Mouse (Mus musculus) hindbrain, postnatal 0 days (tissue): ENCODE measurements around the gene Clcnka. TPM values are rescaled to one million over a fixed set of nuclear protein-coding genes. Genes with fewer than 3 reads are reported as not detected.

Experiments
- ATAC-seq: fragments of 200-750 bp; cut with Nextera tagmentation; 2 replicates; pipeline ENCODE4 v1.8.0; 2017; ENCODE audit warnings: mild to moderate bottlenecking, moderate TSS enrichment, moderate library complexity
- DNase-seq: peaks from one replicate; pipeline ENCODE4 v3.0.0-alpha.2; 2015; ENCODE audit warnings: low spot score
- H3K27ac ChIP-seq: fragments of 300-500 bp; sonication (generic); 2 replicates; pipeline ENCODE4 v1.5.1; 2014; ENCODE audit warnings: mild to moderate bottlenecking
- H3K27me3 ChIP-seq: fragments of 300-500 bp; sonication (generic); 2 replicates; pipeline ENCODE4 v1.6.1; 2014; ENCODE audit warnings: low read length, mixed read lengths; ENCODE audit not compliant: insufficient read depth
- H3K36me3 ChIP-seq: fragments of 300-500 bp; sonication (generic); 2 replicates; pipeline ENCODE4 v1.6.1; 2014; ENCODE audit warnings: low read length, mixed read lengths; ENCODE audit not compliant: insufficient read depth
- H3K4me1 ChIP-seq: fragments of 300-500 bp; sonication (generic); 2 replicates; pipeline ENCODE4 v1.6.1; 2014; ENCODE audit warnings: antibody characterized with exemption, low read length, mixed read lengths; ENCODE audit not compliant: insufficient read depth
- H3K4me2 ChIP-seq: fragments of 300-500 bp; sonication (generic); 2 replicates; pipeline ENCODE4 v1.6.1; 2014; ENCODE audit warnings: low read depth, mild to moderate bottlenecking, low read length, moderate library complexity, mixed read lengths
- H3K4me3 ChIP-seq: fragments of 300-500 bp; sonication (generic); 2 replicates; pipeline ENCODE4 v1.5.1; 2014; ENCODE audit warnings: low read length
- H3K9ac ChIP-seq: fragments of 300-500 bp; sonication (generic); replicated peaks from 2 replicates; pipeline ENCODE4 v1.6.1; 2014; ENCODE audit warnings: mild to moderate bottlenecking, low read length, moderate library complexity, mixed read lengths
- H3K9me3 ChIP-seq: fragments of 300-500 bp; sonication (generic); 2 replicates; pipeline ENCODE4 v1.6.1; 2016; ENCODE audit warnings: low read length, mixed read lengths
- CTCF ChIP-seq: IDR thresholded peaks from 2 replicates; pipeline ENCODE4 v1.5.1; 2016; ENCODE audit warnings: antibody characterized with exemption, control low read depth, low read depth
- WGBS: fragments of 180-500 bp; shearing (Covaris S2); extraction: QIAGEN DNeasy Blood & Tissue Kit; methylation state at CpG from one replicate; pipeline ENCODE4 v1.1.7; 2014; 5-methylcytosine and 5-hydroxymethylcytosine counted together
- polyA plus RNA-seq: library from polyadenylated mRNA; unstranded; fragments of >200 nt; fragmentation: Nextera tagmentation; extraction: Ambion mirVana; gene quantifications from 2 replicates; pipeline ENCODE4 v1.2.1, GENCODE M21; 2015
- total RNA-seq: library from RNA; depleted of rRNA; stranded (reverse); fragments of >200 nt; gene quantifications from 2 replicates; pipeline ENCODE4 v1.2.3, GENCODE M21; 2014

Gene Clcnka
- total and polyA plus RNA-seq, 2 experiments from 2014 or later: 0.95 to 1.2 TPM

- no peak overlapping the region for H3K4me2 ChIP-seq
- no peaks in the 10 kb centered on the region for H3K4me1 ChIP-seq
- H3K9me3 ChIP-seq: no peaks in the 10 kb centered on the region
- H3K36me3 ChIP-seq: no peaks in the 10 kb centered on the region
- no peak for ATAC-seq
- H3K9ac ChIP-seq: no peak overlapping the region
- no peak for TF ChIP-seq CTCF
- no peak overlapping the region for H3K4me3 ChIP-seq
- no peak overlapping the region for H3K27ac ChIP-seq
- 93% methylated on average over 3 of the region's 3 CpGs for WGBS
- DNase-seq: no peak
- H3K27me3 ChIP-seq: no peaks in the 10 kb centered on the region
These were observed 10.1 kb upstream of the Clcnka start for GRCm38 (mm10) chr4:141408577-141408976.

GRCm38 (mm10) chr4:141406516-141407299 lies 8.2 kb upstream of the Clcnka start:
- 55% methylated on average over 12 of the region's 14 CpGs for WGBS
- H3K4me1 ChIP-seq: no peaks in the 10 kb centered on the region
- no peak for ATAC-seq
- H3K4me2 ChIP-seq: no peak overlapping the region
- no peaks in the 10 kb centered on the region for H3K9me3 ChIP-seq
- no peak overlapping the region for H3K27ac ChIP-seq
- H3K4me3 ChIP-seq: no peak overlapping the region
- no peaks in the 10 kb centered on the region for H3K36me3 ChIP-seq
- H3K27me3 ChIP-seq: no peaks in the 10 kb centered on the region
- H3K9ac ChIP-seq: no peak overlapping the region
- DNase-seq: peak; percentile 40
- TF ChIP-seq CTCF: peak; percentile 77

DNA sequence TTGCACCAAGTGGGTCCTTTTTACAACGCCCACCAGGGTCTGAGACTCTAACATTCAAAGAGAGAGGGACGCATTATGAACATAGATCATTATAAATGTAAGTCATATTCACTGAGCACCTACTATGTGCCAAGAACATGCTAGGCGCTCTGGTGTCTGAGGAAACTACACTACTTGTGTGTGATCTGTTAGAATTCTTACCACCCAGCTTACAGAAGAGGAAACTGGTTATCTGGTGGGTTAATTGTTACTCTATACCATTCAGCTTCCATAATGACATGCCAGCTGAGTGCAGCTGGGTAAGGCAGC lies 6.7 kb upstream of the Clcnka start:
- 81% methylated on average over 3 of the region's 3 CpGs for whole genome bisulfite sequencing
- no peak overlapping the region for H3K4me2 ChIP-seq
- ATAC-seq: no peak
- H3K9ac ChIP-seq: no peak overlapping the region
- no peaks in the 10 kb centered on the region for H3K9me3 ChIP-seq
- no peaks in the 10 kb centered on the region for H3K27me3 ChIP-seq
- no peaks in the 10 kb centered on the region for H3K36me3 ChIP-seq
- DNase-seq: no peak
- TF ChIP-seq CTCF: no peak
- no peak overlapping the region for H3K27ac ChIP-seq
- H3K4me1 ChIP-seq: no peaks in the 10 kb centered on the region
- no peak overlapping the region for H3K4me3 ChIP-seq

DNA sequence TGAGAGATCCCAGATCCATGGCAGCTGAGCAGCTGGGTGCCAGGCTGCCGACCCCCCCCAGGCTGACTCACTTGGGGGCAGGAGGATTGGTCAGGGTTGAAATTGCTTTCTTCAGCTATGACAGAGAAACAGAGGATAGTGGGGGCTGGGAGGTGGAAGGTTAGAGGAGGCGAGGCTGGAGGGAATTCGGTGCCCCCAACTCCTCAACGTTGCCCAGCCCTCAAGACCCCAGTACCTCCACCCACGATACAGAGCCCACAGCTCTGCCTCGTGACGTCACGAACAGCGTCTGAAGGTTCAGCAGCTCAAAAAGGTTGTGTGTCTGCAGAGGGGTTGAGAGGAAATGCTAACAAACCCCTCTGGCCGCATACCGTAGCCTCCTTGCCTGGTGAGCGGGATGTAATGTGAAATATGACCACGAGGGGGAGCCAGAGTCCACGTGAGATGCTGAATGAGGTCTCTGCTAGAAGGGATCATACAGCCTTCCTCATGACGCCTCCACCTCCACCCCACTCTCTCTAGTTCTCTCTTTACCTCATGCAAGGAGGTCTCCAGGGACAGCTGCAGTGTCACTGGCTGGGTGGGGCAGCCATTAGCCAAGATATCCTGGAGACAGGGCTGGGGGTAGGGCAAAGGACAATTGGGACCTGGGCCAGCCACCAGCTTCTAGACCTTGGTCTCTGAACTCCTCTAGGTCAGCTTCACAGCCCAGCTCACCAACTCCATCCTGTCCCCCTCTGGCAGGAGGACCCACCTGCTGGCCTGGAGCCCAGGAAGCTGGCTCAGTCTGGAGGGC lies 6.2 kb upstream of the Clcnka start:
- Histone ChIP-seq H3K4me2 (peak overlapping the region; percentile 40; the same call in 1 of the 2 replicates), H3K27ac (no peak overlapping the region), H3K9ac (peak overlapping the region; percentile 40; the same call in 1 of the 2 replicates), H3K27me3 (no peaks in the 10 kb centered on the region), H3K9me3 (no peaks in the 10 kb centered on the region), H3K4me1 (no peaks in the 10 kb centered on the region), H3K36me3 (no peaks in the 10 kb centered on the region), H3K4me3 (no peak overlapping the region)
- DNase-seq (peak; percentile 90), ATAC-seq (peak; percentile 86)
- WGBS: 10% methylated on average over 15 of the region's 15 CpGs
- peak; percentile 99 for TF ChIP-seq CTCF

- Histone ChIP-seq H3K4me1 (no peaks in the 10 kb centered on the region), H3K27ac (no peak overlapping the region), H3K27me3 (no peaks in the 10 kb centered on the region), H3K4me3 (no peak overlapping the region), H3K9me3 (no peaks in the 10 kb centered on the region), H3K4me2 (no peak overlapping the region), H3K36me3 (no peaks in the 10 kb centered on the region), H3K9ac (no peak overlapping the region)
- ATAC-seq (no peak), DNase-seq (no peak)
- WGBS: 87% methylated on average over 15 of the region's 15 CpGs
- no peak for TF ChIP-seq CTCF
These were observed 1.6 kb upstream of the Clcnka start for GRCm38 (mm10) chr4:141400171-141400570.

DNA sequence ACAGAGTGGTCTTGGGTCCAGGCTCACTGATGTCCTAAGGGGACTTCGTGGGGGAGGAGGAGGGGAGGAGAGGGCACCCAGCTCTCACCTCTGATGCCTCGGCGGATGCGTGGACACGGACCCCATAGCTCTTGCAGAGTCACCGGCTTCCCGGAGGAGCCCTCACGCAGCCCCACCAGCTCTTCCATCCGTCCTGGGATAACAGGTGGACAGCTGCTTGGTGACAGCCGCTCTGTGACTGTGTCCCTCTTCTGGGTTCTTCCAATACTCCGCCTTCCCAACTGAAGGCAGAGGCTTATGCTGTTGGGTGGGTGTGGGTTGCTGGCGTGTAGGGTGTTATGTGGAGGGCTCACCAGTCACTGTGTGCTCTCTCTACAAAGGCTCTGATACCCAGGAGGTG lies 663 bp downstream of the Clcnka start:
- DNase-seq: no peak
- TF ChIP-seq CTCF: no peak
- ATAC-seq: no peak
- Histone ChIP-seq H3K36me3 (no peaks in the 10 kb centered on the region), H3K27me3 (no peaks in the 10 kb centered on the region), H3K27ac (no peak overlapping the region), H3K4me1 (no peaks in the 10 kb centered on the region), H3K4me3 (no peak overlapping the region), H3K9ac (no peak overlapping the region), H3K4me2 (no peak overlapping the region), H3K9me3 (no peaks in the 10 kb centered on the region)
- WGBS: 69% methylated on average over 12 of the region's 12 CpGs

GRCm38 (mm10) chr4:141394751-141395150 lies 3.8 kb downstream of the Clcnka start:
- no peaks in the 10 kb centered on the region for H3K4me1 ChIP-seq
- ATAC-seq (no peak), DNase-seq (no peak)
- WGBS: 21% methylated on average over 16 of the region's 16 CpGs
- no peaks in the 10 kb centered on the region for H3K27me3 ChIP-seq
- TF ChIP-seq CTCF: no peak
- H3K4me3 ChIP-seq: no peak overlapping the region
- no peak overlapping the region for H3K9ac ChIP-seq
- 0 out of 2 replicates have a peak overlapping the region, but pooled peaks have one; percentile 7 for H3K4me2 ChIP-seq
- no peak overlapping the region for H3K27ac ChIP-seq
- no peaks in the 10 kb centered on the region for H3K36me3 ChIP-seq
- no peaks in the 10 kb centered on the region for H3K9me3 ChIP-seq
